Mouse (Mus musculus): Measurements from ENCODE around the gene Phpt1. TPM values are rescaled to one million over a fixed set of nuclear protein-coding genes. Genes with fewer than 3 reads are reported as not detected.

Gene Phpt1
- total and polyA plus RNA-seq, 3 experiments, result 34.7 to 73.7 TPM; not detected in 1

DNA sequence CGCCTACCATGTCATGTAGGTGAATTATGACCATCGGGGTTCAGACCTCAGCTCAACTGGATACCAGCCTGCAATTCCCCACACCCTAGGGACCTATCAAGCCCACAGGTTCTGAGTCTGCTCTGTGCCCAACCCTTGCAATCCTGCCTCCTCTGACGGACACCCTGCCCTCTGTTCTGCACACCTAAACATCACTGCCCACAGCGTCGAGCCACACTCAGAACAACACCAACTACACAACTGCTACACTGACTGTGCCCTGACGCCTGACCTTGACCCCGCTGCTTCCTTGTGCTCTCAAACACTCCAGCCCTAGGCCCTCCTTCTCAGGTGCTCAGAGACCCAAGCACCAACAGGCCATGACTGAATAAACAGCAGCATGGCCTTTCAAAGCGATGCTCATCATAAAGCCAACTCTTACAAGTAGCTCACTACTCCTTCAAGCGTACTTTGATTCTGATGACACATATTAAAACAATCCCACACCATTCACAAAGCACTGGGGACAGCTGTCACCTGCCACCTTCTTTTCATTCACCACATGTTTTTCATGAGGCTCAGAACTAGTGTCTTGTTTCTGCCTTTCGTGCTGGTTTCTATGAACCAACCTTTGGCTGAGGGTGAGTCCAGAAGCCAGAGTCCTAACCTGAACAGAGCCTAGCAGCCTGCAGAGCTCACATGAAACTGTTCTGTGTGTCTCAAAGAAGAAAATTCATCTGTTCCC is 33.2 kb downstream of the Phpt1 start:
- Histone ChIP-seq H3K79me2 (ENCODE audit: control insufficient read depth, insufficient read depth, low read length, poor library complexity) (peaks cover 30% of the 10 kb centered on the region), H3K36me3 (ENCODE audit: control insufficient read depth in 1 of 2, insufficient read depth in 2 of 2, low read length in 2 of 2) (peaks cover 3 to 4% of the 10 kb centered on the region in 2 experiments), H3K27me3 (ENCODE audit: control insufficient read depth in 1 of 2, insufficient read depth in 2 of 2, low read length in 2 of 2) (no peaks in the 10 kb centered on the region), H3K9ac (ENCODE audit: control insufficient read depth, low read depth, low read length, poor library complexity, severe bottlenecking) (no peak overlapping the region), H3K4me1 (ENCODE audit: control insufficient read depth in 1 of 2, insufficient read depth in 2 of 2, low read length in 2 of 2) (peaks cover 0 to 7% of the 10 kb centered on the region in 2 experiments; a peak in 2 of 4 replicates), H3K27ac (ENCODE audit: control insufficient read depth, low read depth, low read length) (no peak overlapping the region), H3K9me3 (replicated peaks; ENCODE audit: insufficient read depth, low read length) (no peaks in the 10 kb centered on the region), H3K4me3 (ENCODE audit: control insufficient read depth in 1 of 2, insufficient read depth in 1 of 2, low read depth in 2 of 2, low read length in 2 of 2) (no peak overlapping the region)
- TF ChIP-seq BHLHE40 (IDR thresholded peaks at IDR 0.05; ENCODE audit: borderline replicate concordance, low read depth, low read length), result no peak
- no peak for TF ChIP-seq POLR2AphosphoS2 (IDR thresholded peaks at IDR 0.05; ENCODE audit: low read length)
- TF ChIP-seq ZNF384 (IDR thresholded peaks at IDR 0.05; ENCODE audit: low read depth, low read length), result no peak
- no peak for TF ChIP-seq ZKSCAN1 (IDR thresholded peaks at IDR 0.05; ENCODE audit: low read depth, low read length)
- TF ChIP-seq SMC3 (IDR thresholded peaks at IDR 0.05; ENCODE audit: low read depth, low read length), result no peak
- TF ChIP-seq TCF12 (IDR thresholded peaks at IDR 0.05; ENCODE audit: low read depth, low read length), result no peak
- no peak for TF ChIP-seq TAL1 (IDR thresholded peaks at IDR 0.05; ENCODE audit: low read length)
- DNase-seq (ENCODE audit: low read depth, low spot score), result no peak

- Histone ChIP-seq H3K79me2 (ENCODE audit: control insufficient read depth, insufficient read depth, low read length, poor library complexity) (peaks cover 20% of the 10 kb centered on the region), H3K36me3 (ENCODE audit: control insufficient read depth in 1 of 2, insufficient read depth in 2 of 2, low read length in 2 of 2) (peaks cover 0 to 4% of the 10 kb centered on the region in 2 experiments; a peak in 2 of 4 replicates), H3K9me3 (replicated peaks; ENCODE audit: insufficient read depth, low read length) (no peaks in the 10 kb centered on the region), H3K4me1 (ENCODE audit: control insufficient read depth in 1 of 2, insufficient read depth in 2 of 2, low read length in 2 of 2) (peaks cover 0 to 3% of the 10 kb centered on the region in 2 experiments; a peak in 1 of 4 replicates), H3K27ac (ENCODE audit: control insufficient read depth, low read depth, low read length) (no peak overlapping the region), H3K4me3 (ENCODE audit: control insufficient read depth in 1 of 2, insufficient read depth in 1 of 2, low read depth in 2 of 2, low read length in 2 of 2) (no peak overlapping the region), H3K9ac (ENCODE audit: control insufficient read depth, low read depth, low read length, poor library complexity, severe bottlenecking) (no peak overlapping the region), H3K27me3 (ENCODE audit: control insufficient read depth in 1 of 2, insufficient read depth in 2 of 2, low read length in 2 of 2) (no peaks in the 10 kb centered on the region)
- no peak for DNase-seq (ENCODE audit: low read depth, low spot score)
- no peak for TF ChIP-seq MEF2A (IDR thresholded peaks at IDR 0.05; ENCODE audit: extremely low read depth, insufficient replicate concordance, low read depth, low read length, poor library complexity, severe bottlenecking)
- TF ChIP-seq UBTF (IDR thresholded peaks at IDR 0.05; ENCODE audit: borderline replicate concordance, insufficient read depth, low read depth, low read length), result no peak
- TF ChIP-seq MAZ (IDR thresholded peaks at IDR 0.05; ENCODE audit: low read depth, low read length), result no peak
- no peak for TF ChIP-seq ZC3H11A (IDR thresholded peaks at IDR 0.05; ENCODE audit: low read depth, low read length)
- TF ChIP-seq EP300 (IDR thresholded peaks at IDR 0.05; ENCODE audit: low read depth in 1 of 2, low read length in 2 of 2), result no peak
- no peak for TF ChIP-seq MYB (IDR thresholded peaks at IDR 0.05; ENCODE audit: low read depth, low read length)
These were observed 34.5 kb downstream of the Phpt1 start for GRCm38 (mm10) chr2:25540541-25540948.
